Mouse (Mus musculus): Measurements from ENCODE around the gene Anks1. TPM values are rescaled to one million over a fixed set of nuclear protein-coding genes. Genes with fewer than 3 reads are reported as not detected.

The Anks1 gene
- total RNA-seq (2021): 10 to 100 TPM; 11.2 to 15.3 TPM
- long read RNA-seq, experiment 1, partial matches to known transcripts: 0 of 44 reads
- long read RNA-seq, experiment 1, other reads (novel, unspliced or antisense): 44 of 44 reads
- long read RNA-seq, experiment 2, full-length matches to known transcripts: 3 of 25 reads
- long read RNA-seq, experiment 2, partial matches to known transcripts: 4 of 25 reads
- long read RNA-seq, experiment 2, other reads (novel, unspliced or antisense): 18 of 25 reads

GRCm38 (mm10) chr17:27908888-27909621 is at the start of gene Anks1:
Anks1 (plus strand) TSS chr17:27909306.
- peak; percentile 84 for DNase-seq

- DNase-seq: no peak
Measured at GRCm38 (mm10) chr17:27865461-27865860, 43.6 kb upstream of the Anks1 start.

GRCm38 (mm10) chr17:27866737-27867136 is 42.4 kb upstream of the Anks1 start:
- no peak for DNase-seq

- no peak for DNase-seq
Measured at GRCm38 (mm10) chr17:27871851-27872250, 37.3 kb upstream of the Anks1 start.

- no peak for DNase-seq
Measured at GRCm38 (mm10) chr17:27873583-27873982, 35.5 kb upstream of the Anks1 start.

GRCm38 (mm10) chr17:27874510-27874909 is 34.6 kb upstream of the Anks1 start:
- no peak for DNase-seq

- DNase-seq: peak; percentile 39
Measured at GRCm38 (mm10) chr17:27881518-27881917, 27.6 kb upstream of the Anks1 start.

GRCm38 (mm10) chr17:27883129-27883528 is 26.0 kb upstream of the Anks1 start:
- DNase-seq: no peak

- no peak for DNase-seq
Measured at GRCm38 (mm10) chr17:27883994-27884393, 25.1 kb upstream of the Anks1 start.

GRCm38 (mm10) chr17:27886499-27887210 is 22.5 kb upstream of the Anks1 start:
- no peak for DNase-seq

GRCm38 (mm10) chr17:27907512-27908205 is 1.4 kb upstream of the Anks1 start:
- peak; percentile 90 for DNase-seq

- DNase-seq: no peak
Measured at GRCm38 (mm10) chr17:27908206-27908887, 759 bp upstream of the Anks1 start.

GRCm38 (mm10) chr17:27909622-27910500 is 755 bp downstream of the Anks1 start, which contains the start of gene Taf11:
Taf11 (minus strand) TSS chr17:27909844.
- no peak for DNase-seq

- DNase-seq: no peak
Measured at GRCm38 (mm10) chr17:27911371-27911770, 2.3 kb downstream of the Anks1 start.

- DNase-seq: no peak
Measured at GRCm38 (mm10) chr17:27914742-27915141, 5.6 kb downstream of the Anks1 start.

- no peak for DNase-seq
Measured at GRCm38 (mm10) chr17:27916366-27916765, 7.3 kb downstream of the Anks1 start.

- DNase-seq: no peak
Measured at GRCm38 (mm10) chr17:27920676-27921075, 11.6 kb downstream of the Anks1 start.

GRCm38 (mm10) chr17:27922174-27922712 is 13.1 kb downstream of the Anks1 start:
- DNase-seq: no peak

GRCm38 (mm10) chr17:27925054-27925453 is 15.9 kb downstream of the Anks1 start:
- DNase-seq: no peak

- DNase-seq: no peak
Measured at GRCm38 (mm10) chr17:27925504-27925903, 16.4 kb downstream of the Anks1 start.

All from gastrocnemius, postnatal 25 days (tissue).